Mouse (Mus musculus) neural tube, embryonic 15.5 days (tissue): Measurements from ENCODE around the gene Trim41. TPM values are rescaled to one million over a fixed set of nuclear protein-coding genes. Genes with fewer than 3 reads are reported as not detected.
"Not testable (repeated sequence)": the region's sequence is repeated elsewhere in the genome, so short reads cannot be mapped to it uniquely, and the experiment has no call there.

ENCODE experiments used
- ATAC-seq: fragments of 200-750 bp; cut with Nextera tagmentation; 2 replicates; pipeline ENCODE4 v1.8.0; 2017; ENCODE audit warnings: mild to moderate bottlenecking, moderate TSS enrichment, moderate library complexity; ENCODE audit not compliant: low FRiP score
- H3K27ac ChIP-seq: fragments of 300-500 bp; sonication (generic); replicated peaks from 2 replicates; pipeline ENCODE4 v1.5.1; 2015; ENCODE audit warnings: mild to moderate bottlenecking, inconsistent platforms
- H3K27me3 ChIP-seq: fragments of 300-500 bp; sonication (generic); replicated peaks from 2 replicates; pipeline ENCODE4 v1.6.1; 2015; ENCODE audit warnings: inconsistent platforms
- H3K36me3 ChIP-seq: fragments of 300-500 bp; sonication (generic); 2 replicates; pipeline ENCODE4 v1.6.1; 2015; ENCODE audit warnings: inconsistent platforms
- H3K4me1 ChIP-seq: fragments of 300-500 bp; sonication (generic); 2 replicates; pipeline ENCODE4 v1.6.1; 2015; ENCODE audit warnings: inconsistent platforms
- H3K4me2 ChIP-seq: fragments of 300-500 bp; sonication (generic); 2 replicates; pipeline ENCODE4 v1.6.1; 2015; ENCODE audit warnings: inconsistent platforms, mild to moderate bottlenecking, moderate library complexity
- H3K4me3 ChIP-seq: fragments of 300-500 bp; sonication (generic); replicated peaks from 2 replicates; pipeline ENCODE4 v1.5.1; 2015; ENCODE audit warnings: mild to moderate bottlenecking, inconsistent platforms
- H3K9ac ChIP-seq: fragments of 300-500 bp; sonication (generic); replicated peaks from 2 replicates; pipeline ENCODE4 v1.6.1; 2015; ENCODE audit warnings: mild to moderate bottlenecking, inconsistent platforms
- H3K9me3 ChIP-seq: fragments of 300-500 bp; sonication (generic); replicated peaks from 2 replicates; pipeline ENCODE4 v1.6.1; 2016; ENCODE audit warnings: inconsistent platforms
- WGBS: fragments of 180-500 bp; shearing (Covaris S2); methylation state at CpG from one replicate; pipeline ENCODE4 v1.1.7; 2015; ENCODE audit warnings: mixed read lengths; 5-methylcytosine and 5-hydroxymethylcytosine counted together
- polyA plus RNA-seq: library from polyadenylated mRNA; unstranded; fragments of >200 nt; fragmentation: Nextera tagmentation; extraction: Ambion mirVana; gene quantifications from 2 replicates; pipeline ENCODE4 v1.2.1, GENCODE M21; 2015

Gene Trim41
- polyA plus RNA-seq, 1 experiment from 2014 or later, result 6.4 TPM

GRCm38 (mm10) chr11:48822768-48823512 lies 5.8 kb upstream of the Trim41 start:
- no peak for ATAC-seq
- Histone ChIP-seq H3K27ac (no peak overlapping the region), H3K27me3 (peaks cover 22% of the 10 kb centered on the region), H3K9ac (no peak overlapping the region), H3K9me3 (no peaks in the 10 kb centered on the region), H3K4me3 (peak overlapping the region; percentile 36), H3K36me3 (no peaks in the 10 kb centered on the region), H3K4me2 (peak overlapping the region; percentile 72), H3K4me1 (peaks cover 26% of the 10 kb centered on the region)
- 40% methylated on average over 14 of the region's 14 CpGs for WGBS

GRCm38 (mm10) chr11:48821299-48821698 lies 4.1 kb upstream of the Trim41 start:
- ATAC-seq, H3K4me3 ChIP-seq, H3K9ac ChIP-seq, H3K27ac ChIP-seq, H3K36me3 ChIP-seq, H3K4me2 ChIP-seq, H3K9me3 ChIP-seq: not testable (repeated sequence)
- 82% methylated on average over 14 of the region's 14 CpGs for WGBS
- peaks cover 19% of the 10 kb centered on the region for H3K4me1 ChIP-seq
- H3K27me3 ChIP-seq, result peaks cover 20% of the 10 kb centered on the region

- Histone ChIP-seq H3K27me3 (peaks cover 20% of the 10 kb centered on the region), H3K4me3 (no peak overlapping the region), H3K4me2 (no peak overlapping the region), H3K9me3 (no peaks in the 10 kb centered on the region), H3K9ac (no peak overlapping the region), H3K4me1 (peaks cover 29% of the 10 kb centered on the region), H3K36me3 (no peaks in the 10 kb centered on the region), H3K27ac (no peak overlapping the region)
- ATAC-seq, result no peak
These were observed 3.1 kb upstream of the Trim41 start for GRCm38 (mm10) chr11:48820308-48820674.

DNA sequence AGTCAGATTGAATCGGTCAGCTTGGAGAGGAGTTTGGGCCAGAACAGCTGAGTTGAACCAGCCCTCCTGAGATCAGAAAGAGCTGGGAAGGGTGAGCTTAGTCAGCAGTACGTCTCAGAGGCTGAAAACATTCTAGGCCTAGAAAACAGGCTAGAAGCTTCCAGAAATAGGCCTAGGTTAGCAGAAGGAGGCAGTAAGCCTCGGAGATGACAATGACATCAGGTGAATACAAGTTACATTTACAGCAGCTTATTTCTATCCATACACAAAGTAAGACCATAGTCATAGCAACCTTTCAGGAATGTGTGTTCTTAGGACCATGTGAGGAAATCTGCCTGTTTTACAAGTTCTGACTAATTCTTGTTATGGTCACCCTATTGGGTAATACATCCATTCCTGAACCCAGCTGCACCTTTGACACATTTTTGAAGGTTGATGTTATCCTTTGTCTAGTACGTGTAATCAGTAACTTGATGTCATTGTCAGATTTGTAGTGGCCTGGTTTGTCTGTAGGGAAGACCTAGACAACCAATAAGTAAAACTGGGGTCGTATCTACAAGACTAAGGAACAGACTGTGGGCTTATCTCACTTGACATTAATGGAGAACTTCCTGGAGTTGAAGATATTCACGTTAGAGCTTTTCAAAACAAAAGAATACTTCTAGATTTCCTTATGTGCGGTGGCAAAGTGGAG lies 2.6 kb upstream of the Trim41 start:
- 78% methylated on average over 7 of the region's 7 CpGs for WGBS
- Histone ChIP-seq H3K36me3 (0 out of 2 replicates have a peak, but pooled peaks cover 2% of the 10 kb centered on the region), H3K4me3 (no peak overlapping the region), H3K4me1 (peaks cover 33% of the 10 kb centered on the region), H3K4me2 (no peak overlapping the region), H3K9ac (no peak overlapping the region), H3K9me3 (no peaks in the 10 kb centered on the region), H3K27me3 (peaks cover 17% of the 10 kb centered on the region), H3K27ac (no peak overlapping the region)
- no peak for ATAC-seq

GRCm38 (mm10) chr11:48818346-48818745 lies 1.2 kb upstream of the Trim41 start:
- under 1% methylated on average over 16 of the region's 16 CpGs for WGBS
- ATAC-seq, result no peak
- Histone ChIP-seq H3K4me2 (peak overlapping the region; percentile 85), H3K4me1 (peaks cover 31% of the 10 kb centered on the region), H3K9me3 (no peaks in the 10 kb centered on the region), H3K27me3 (peaks cover 8% of the 10 kb centered on the region; the same call in 1 of the 2 replicates), H3K27ac (peak overlapping the region; percentile 99), H3K4me3 (peak overlapping the region; percentile 86), H3K9ac (peak overlapping the region; percentile 81), H3K36me3 (0 out of 2 replicates have a peak, but pooled peaks cover 4% of the 10 kb centered on the region)

DNA sequence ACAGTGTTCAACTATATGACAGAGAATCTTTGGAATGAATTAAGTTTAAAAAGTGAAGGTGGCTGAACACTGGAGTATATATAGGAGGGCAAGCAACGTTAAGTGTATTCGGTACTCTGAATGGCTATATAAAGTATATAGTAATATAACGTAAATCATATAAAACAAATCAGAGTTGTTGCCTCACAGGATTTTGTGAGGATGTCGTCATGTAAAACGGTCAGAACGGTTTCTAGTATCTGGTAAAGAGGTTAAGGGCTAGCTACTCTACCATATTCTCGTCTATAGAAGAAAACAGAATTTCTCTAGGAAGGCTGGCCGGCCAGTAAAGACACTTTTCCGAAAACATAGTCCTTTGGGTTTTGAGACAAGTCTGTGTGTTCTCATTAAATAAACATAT lies 641 bp upstream of the Trim41 start:
- peak overlapping the region; percentile 81 for H3K9ac ChIP-seq
- 7% methylated on average over 9 of the region's 9 CpGs for WGBS
- peaks cover 7% of the 10 kb centered on the region; the same call in 1 of the 2 replicates for H3K36me3 ChIP-seq
- ATAC-seq, result no peak
- peak overlapping the region; percentile 85 for H3K4me2 ChIP-seq
- H3K4me1 ChIP-seq, result peaks cover 32% of the 10 kb centered on the region
- peak overlapping the region; percentile 86 for H3K4me3 ChIP-seq
- peak overlapping the region; percentile 99 for H3K27ac ChIP-seq
- no peaks in the 10 kb centered on the region for H3K9me3 ChIP-seq
- peaks cover 6% of the 10 kb centered on the region; the same call in 1 of the 2 replicates for H3K27me3 ChIP-seq

DNA sequence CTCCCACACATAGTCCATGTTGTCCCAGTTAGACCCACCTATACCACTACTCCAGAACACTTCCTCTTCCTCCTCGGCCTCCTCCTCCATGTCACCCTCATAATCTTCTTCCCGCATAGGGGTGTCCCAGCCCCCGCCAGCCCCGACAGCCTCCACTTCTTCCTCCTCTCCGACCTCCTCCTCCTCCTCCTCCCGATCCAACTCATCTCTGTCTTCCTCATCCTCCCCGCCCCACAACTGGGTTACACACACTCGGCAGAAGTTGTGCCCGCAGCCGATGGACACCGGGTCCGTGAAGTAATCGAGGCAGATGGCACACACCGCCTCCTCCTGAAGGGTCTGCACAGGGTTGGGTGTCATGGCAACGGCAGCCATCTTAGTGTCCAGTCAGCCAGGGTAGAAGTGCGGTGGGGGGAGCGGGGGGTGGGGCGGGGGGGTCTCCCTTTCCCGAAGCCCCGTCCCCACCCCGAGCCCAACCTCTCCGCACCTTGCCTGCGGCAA lies 822 bp downstream of the Trim41 start:
- peak; percentile 67 for ATAC-seq

GRCm38 (mm10) chr11:48815851-48816250 lies 1.3 kb downstream of the Trim41 start:
- Histone ChIP-seq H3K27me3 (no peaks in the 10 kb centered on the region), H3K9ac (peak overlapping the region; percentile 76), H3K4me1 (peaks cover 32% of the 10 kb centered on the region), H3K9me3 (no peaks in the 10 kb centered on the region), H3K4me3 (peak overlapping the region; percentile 86), H3K4me2 (peak overlapping the region; percentile 85), H3K36me3 (peaks cover 24% of the 10 kb centered on the region), H3K27ac (0 out of 2 replicates have a peak overlapping the region, but pooled peaks have one; percentile 8)
- WGBS, result 77% methylated on average over 16 of the region's 16 CpGs
- ATAC-seq, result no peak

More for the DNA sequence above, 822 bp downstream of the Trim41 start:
- Histone ChIP-seq H3K4me3 (peak overlapping the region; percentile 86), H3K9me3 (no peaks in the 10 kb centered on the region), H3K9ac (peak overlapping the region; percentile 76), H3K27ac (peak overlapping the region; percentile 99), H3K36me3 (peaks cover 19% of the 10 kb centered on the region), H3K4me2 (peak overlapping the region; percentile 85), H3K27me3 (no peaks in the 10 kb centered on the region), H3K4me1 (peaks cover 32% of the 10 kb centered on the region)
- 3% methylated on average over 23 of the region's 23 CpGs for WGBS

- no peaks in the 10 kb centered on the region for H3K27me3 ChIP-seq
These were observed 3.4 kb downstream of the Trim41 start for GRCm38 (mm10) chr11:48813782-48814181.

GRCm38 (mm10) chr11:48810142-48810541 lies 7.0 kb downstream of the Trim41 start:
- WGBS, result 94% methylated on average over 2 of the region's 2 CpGs

More at GRCm38 (mm10) chr11:48813782-48814181, 3.4 kb downstream of the Trim41 start:
- H3K27ac ChIP-seq, result no peak overlapping the region
- peaks cover 32% of the 10 kb centered on the region for H3K4me1 ChIP-seq
- no peak overlapping the region for H3K4me3 ChIP-seq
- H3K9ac ChIP-seq, result no peak overlapping the region
- no peaks in the 10 kb centered on the region for H3K9me3 ChIP-seq
- peaks cover 42% of the 10 kb centered on the region for H3K36me3 ChIP-seq
- no peak for ATAC-seq
- H3K4me2 ChIP-seq, result no peak overlapping the region

GRCm38 (mm10) chr11:48809434-48809830 lies 7.7 kb downstream of the Trim41 start:
- no peak overlapping the region for H3K9ac ChIP-seq
- H3K27me3 ChIP-seq, result no peaks in the 10 kb centered on the region
- peaks cover 80% of the 10 kb centered on the region for H3K36me3 ChIP-seq
- no peak overlapping the region for H3K4me3 ChIP-seq
- H3K4me2 ChIP-seq, result no peak overlapping the region
- no peak for ATAC-seq
- WGBS, result 75% methylated on average over 4 of the region's 4 CpGs
- no peaks in the 10 kb centered on the region for H3K9me3 ChIP-seq
- H3K27ac ChIP-seq, result no peak overlapping the region
- H3K4me1 ChIP-seq, result peaks cover 12% of the 10 kb centered on the region

More at GRCm38 (mm10) chr11:48810142-48810541, 7.0 kb downstream of the Trim41 start:
- H3K9me3 ChIP-seq, result no peaks in the 10 kb centered on the region
- H3K9ac ChIP-seq, result no peak overlapping the region
- no peaks in the 10 kb centered on the region for H3K27me3 ChIP-seq
- no peak overlapping the region for H3K27ac ChIP-seq
- H3K36me3 ChIP-seq, result peaks cover 77% of the 10 kb centered on the region
- peaks cover 19% of the 10 kb centered on the region for H3K4me1 ChIP-seq
- no peak overlapping the region for H3K4me3 ChIP-seq
- H3K4me2 ChIP-seq, result no peak overlapping the region
- no peak for ATAC-seq
